Mouse (Mus musculus) kidney, embryonic 16.5 days (tissue): ENCODE results near the gene Zfp819. TPM values are rescaled to one million over a fixed set of nuclear protein-coding genes. Genes with fewer than 3 reads are reported as not detected.
A peak's percentile ranks its signal among the peaks of the same experiment; 100 is the strongest.

Experiments
- ATAC-seq: fragments of 200-750 bp; cut with Nextera tagmentation; 2 replicates; pipeline ENCODE4 v1.8.0; 2017; ENCODE audit warnings: moderate TSS enrichment; ENCODE audit not compliant: low FRiP score, low TSS enrichment
- H3K27ac ChIP-seq: fragments of 300-500 bp; sonication (generic); 2 replicates; pipeline ENCODE4 v1.5.1; 2014; ENCODE audit warnings: low read length
- H3K27me3 ChIP-seq: fragments of 300-500 bp; sonication (generic); 2 replicates; pipeline ENCODE4 v1.6.1; 2014; ENCODE audit warnings: low read length, control low read depth, mixed read lengths; ENCODE audit not compliant: insufficient read depth
- H3K36me3 ChIP-seq: fragments of 300-500 bp; sonication (generic); 2 replicates; pipeline ENCODE4 v1.6.1; 2014; ENCODE audit warnings: low read length, control low read depth, mixed read lengths; ENCODE audit not compliant: insufficient read depth
- H3K4me1 ChIP-seq: fragments of 300-500 bp; sonication (generic); 2 replicates; pipeline ENCODE4 v1.6.1; 2014; ENCODE audit warnings: low read length, control low read depth, mixed read lengths; ENCODE audit not compliant: insufficient read depth
- H3K4me2 ChIP-seq: fragments of 300-500 bp; sonication (generic); replicated peaks from 2 replicates; pipeline ENCODE4 v1.6.1; 2014; ENCODE audit warnings: low read depth, low read length
- H3K4me3 ChIP-seq: fragments of 300-500 bp; sonication (generic); 2 replicates; pipeline ENCODE4 v1.5.1; 2014; ENCODE audit warnings: mild to moderate bottlenecking, low read length
- H3K9ac ChIP-seq: fragments of 300-500 bp; sonication (generic); replicated peaks from 2 replicates; pipeline ENCODE4 v1.6.1; 2014; ENCODE audit warnings: low read length
- H3K9me3 ChIP-seq: fragments of 300-500 bp; sonication (generic); 2 replicates; pipeline ENCODE4 v1.6.1; 2016; ENCODE audit warnings: low read length, control low read depth
- WGBS: fragments of 180-500 bp; shearing (Covaris S2); extraction: QIAGEN DNeasy Blood & Tissue Kit; methylation state at CpG from one replicate; pipeline ENCODE4 v1.1.7; 2014; 5-methylcytosine and 5-hydroxymethylcytosine counted together
- polyA plus RNA-seq: library from polyadenylated mRNA; unstranded; fragments of >200 nt; fragmentation: Nextera tagmentation; extraction: Ambion mirVana; gene quantifications from 2 replicates; pipeline ENCODE4 v1.2.1, GENCODE M21; 2015

Zfp819 gene
- 0.06 and 0.24 TPM in 2 replicates for polyA plus RNA-seq

- Histone ChIP-seq H3K36me3 (no peaks in the 10 kb centered on the region), H3K27ac (no peak within 1 kb of the TSS), H3K4me1 (no peaks in the 10 kb centered on the region), H3K9me3 (no peaks in the 10 kb centered on the region), H3K4me2 (peak within 1 kb of the TSS; percentile 58), H3K27me3 (0 out of 2 replicates have a peak, but pooled peaks cover 5% of the 10 kb centered on the region), H3K9ac (peak within 1 kb of the TSS; percentile 24; the same call in 1 of the 2 replicates), H3K4me3 (peak within 1 kb of the TSS; percentile 39)
- 14% methylated on average over 41 of the region's 41 CpGs for WGBS
- ATAC-seq: peak; percentile 91
Measured at GRCm38 (mm10) chr7:43606896-43607742, at the start of gene Zfp819. TSS of gene Zfp819 (plus strand) at chr7:43607169.

- Histone ChIP-seq H3K27ac (peak within 1 kb of the TSS; percentile 87), H3K4me1 (peaks cover 12% of the 10 kb centered on the region), H3K9ac (peak within 1 kb of the TSS; percentile 86), H3K4me3 (peak within 1 kb of the TSS; percentile 77), H3K27me3 (no peaks in the 10 kb centered on the region), H3K4me2 (peak within 1 kb of the TSS; percentile 78), H3K36me3 (peaks cover 4% of the 10 kb centered on the region; the same call in 1 of the 2 replicates), H3K9me3 (no peaks in the 10 kb centered on the region)
- 0% methylated on average over 27 of the region's 27 CpGs for WGBS
- ATAC-seq: peak; percentile 91
Measured at GRCm38 (mm10) chr7:43562006-43562633, 44.8 kb upstream of the Zfp819 start, which contains the start of gene Zfp658. TSS of gene Zfp658 (plus strand) at chr7:43562256.

- WGBS: 0% methylated on average over 10 of the region's 10 CpGs
- Histone ChIP-seq H3K9ac (peak overlapping the region; percentile 86), H3K9me3 (no peaks in the 10 kb centered on the region), H3K4me2 (peak overlapping the region; percentile 78), H3K4me3 (peak overlapping the region; percentile 77), H3K4me1 (peaks cover 12% of the 10 kb centered on the region), H3K27me3 (no peaks in the 10 kb centered on the region), H3K36me3 (peaks cover 9% of the 10 kb centered on the region), H3K27ac (peak overlapping the region; percentile 87)
- peak; percentile 28; the same call in 1 of the 2 replicates for ATAC-seq
Measured at GRCm38 (mm10) chr7:43562651-43563070, 44.3 kb upstream of the Zfp819 start.

GRCm38 (mm10) chr7:43563300-43563699 is 43.7 kb upstream of the Zfp819 start:
- H3K4me1 ChIP-seq: peaks cover 12% of the 10 kb centered on the region
- peak overlapping the region; percentile 77 for H3K4me3 ChIP-seq
- ATAC-seq: no peak
- peak overlapping the region; percentile 86 for H3K9ac ChIP-seq
- H3K9me3 ChIP-seq: no peaks in the 10 kb centered on the region
- H3K36me3 ChIP-seq: peaks cover 13% of the 10 kb centered on the region
- no peaks in the 10 kb centered on the region for H3K27me3 ChIP-seq
- WGBS: 48% methylated on average over 6 of the region's 6 CpGs
- peak overlapping the region; percentile 78 for H3K4me2 ChIP-seq
- H3K27ac ChIP-seq: no peak overlapping the region

- H3K4me2 ChIP-seq: no peak overlapping the region
- no peak overlapping the region for H3K9ac ChIP-seq
- H3K27me3 ChIP-seq: no peaks in the 10 kb centered on the region
- no peak overlapping the region for H3K4me3 ChIP-seq
- 96% methylated on average over 2 of the region's 2 CpGs for WGBS
- no peak for ATAC-seq
- no peak overlapping the region for H3K27ac ChIP-seq
- 0 out of 2 replicates have a peak, but pooled peaks cover 2% of the 10 kb centered on the region for H3K9me3 ChIP-seq
- H3K4me1 ChIP-seq: no peaks in the 10 kb centered on the region
- H3K36me3 ChIP-seq: peaks cover 57% of the 10 kb centered on the region
Measured at GRCm38 (mm10) chr7:43571216-43571615, 35.8 kb upstream of the Zfp819 start.

DNA sequence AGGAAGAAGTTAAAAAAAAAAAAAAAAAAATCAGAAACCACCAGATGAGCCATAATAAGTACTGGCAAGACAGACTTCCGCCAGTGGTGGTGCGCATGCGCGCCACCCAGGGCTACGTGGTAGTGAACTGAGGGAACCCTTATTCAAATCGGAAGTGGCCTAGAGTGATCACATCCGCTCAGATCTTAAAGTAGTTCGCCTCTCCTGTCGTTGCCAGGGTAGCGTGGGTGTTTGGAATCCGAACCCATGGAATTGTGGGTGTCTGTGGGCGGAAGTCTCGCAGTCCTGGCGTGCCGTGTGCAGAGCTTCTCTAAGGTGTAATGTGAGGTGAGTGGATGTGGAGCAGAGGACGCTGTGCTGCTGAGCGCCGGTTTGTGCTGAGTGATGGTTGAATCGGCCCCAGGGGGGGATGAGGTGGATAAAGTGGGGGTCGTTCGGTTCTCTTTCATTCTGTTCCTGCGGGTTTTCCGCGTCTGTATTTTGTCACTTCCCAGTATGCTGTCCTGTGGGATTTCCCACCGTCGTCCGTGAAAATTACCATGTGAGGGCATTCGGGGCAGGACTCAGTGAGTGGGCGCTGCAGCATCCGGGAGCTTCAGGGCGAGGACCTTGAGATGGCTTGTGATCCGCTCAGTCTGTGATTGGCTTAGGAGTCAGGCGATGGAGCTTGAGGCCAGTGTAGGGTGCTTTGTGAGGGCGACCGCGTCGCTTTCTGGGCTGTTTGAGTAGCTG is 27.4 kb upstream of the Zfp819 start, which contains the start of gene Zfp719:
Gene Zfp719 (plus strand): TSS at position 171 of the 732 bp plus-strand sequence.
- peaks cover 16% of the 10 kb centered on the region for H3K4me1 ChIP-seq
- H3K4me2 ChIP-seq: peak within 1 kb of the TSS; percentile 58
- H3K27ac ChIP-seq: peak within 1 kb of the TSS; percentile 82
- H3K4me3 ChIP-seq: peak within 1 kb of the TSS; percentile 60
- peak; percentile 98 for ATAC-seq
- no peaks in the 10 kb centered on the region for H3K9me3 ChIP-seq
- peak within 1 kb of the TSS; percentile 68 for H3K9ac ChIP-seq
- H3K36me3 ChIP-seq: peaks cover 15% of the 10 kb centered on the region
- H3K27me3 ChIP-seq: no peaks in the 10 kb centered on the region
- under 1% methylated on average over 37 of the region's 37 CpGs for WGBS

DNA sequence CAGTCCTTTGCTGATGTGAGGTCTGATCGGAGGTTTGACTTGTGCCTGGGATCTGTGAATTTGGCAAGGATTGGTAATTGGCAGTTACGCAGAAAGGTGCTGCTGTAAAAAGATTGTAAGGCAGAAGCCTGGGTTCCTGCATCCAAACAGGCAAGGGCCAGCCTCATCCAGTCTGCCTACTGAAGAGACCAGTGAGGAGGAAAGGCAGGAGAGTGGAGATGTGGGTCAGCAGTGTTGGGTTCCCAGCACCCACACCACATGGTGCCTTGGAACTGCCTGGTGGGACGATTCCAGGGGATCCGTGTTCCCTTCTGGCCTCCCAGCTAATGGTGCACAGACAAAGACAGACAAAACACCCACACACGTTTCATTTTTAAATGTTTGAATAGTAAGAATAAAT is 26.4 kb upstream of the Zfp819 start:
- Histone ChIP-seq H3K27ac (no peak overlapping the region), H3K27me3 (no peaks in the 10 kb centered on the region), H3K4me3 (peak overlapping the region; percentile 60), H3K4me2 (peak overlapping the region; percentile 58), H3K4me1 (peaks cover 16% of the 10 kb centered on the region), H3K9me3 (no peaks in the 10 kb centered on the region), H3K9ac (peak overlapping the region; percentile 68), H3K36me3 (peaks cover 18% of the 10 kb centered on the region)
- 45% methylated on average over 5 of the region's 5 CpGs for WGBS
- ATAC-seq: no peak

GRCm38 (mm10) chr7:43584790-43585189 is 22.2 kb upstream of the Zfp819 start:
- H3K9ac ChIP-seq: no peak overlapping the region

DNA sequence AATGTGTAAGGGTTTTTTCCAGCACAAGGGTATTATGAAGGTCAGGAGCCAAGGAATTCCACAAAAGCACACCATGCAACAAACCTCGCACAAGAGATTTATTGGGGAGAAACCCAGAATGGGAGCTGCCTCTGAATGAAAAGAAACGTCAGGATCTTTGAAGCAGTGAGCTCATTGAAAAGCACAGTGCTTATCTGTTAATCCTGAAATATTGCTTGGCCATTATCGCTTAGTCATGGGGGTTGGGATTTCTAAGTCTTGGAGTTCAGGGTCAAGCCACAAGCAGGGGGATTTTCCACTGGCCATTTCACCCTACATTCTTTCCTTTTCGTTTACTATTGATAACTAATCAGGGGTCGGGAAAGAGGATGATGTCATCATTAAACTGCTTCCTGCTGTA is 5.1 kb upstream of the Zfp819 start:
- H3K4me1 ChIP-seq: no peaks in the 10 kb centered on the region
- WGBS: 28% methylated on average over 5 of the region's 5 CpGs
- no peaks in the 10 kb centered on the region for H3K9me3 ChIP-seq
- no peak overlapping the region for H3K4me2 ChIP-seq
- H3K27ac ChIP-seq: no peak overlapping the region
- ATAC-seq: no peak
- no peaks in the 10 kb centered on the region for H3K27me3 ChIP-seq
- H3K36me3 ChIP-seq: no peaks in the 10 kb centered on the region
- H3K9ac ChIP-seq: no peak overlapping the region
- no peak overlapping the region for H3K4me3 ChIP-seq

More at GRCm38 (mm10) chr7:43584790-43585189, 22.2 kb upstream of the Zfp819 start:
- ATAC-seq: no peak
- WGBS: 97% methylated on average over 5 of the region's 5 CpGs
- no peak overlapping the region for H3K27ac ChIP-seq
- no peaks in the 10 kb centered on the region for H3K27me3 ChIP-seq
- H3K36me3 ChIP-seq: peaks cover 55% of the 10 kb centered on the region
- H3K9me3 ChIP-seq: no peaks in the 10 kb centered on the region
- H3K4me2 ChIP-seq: no peak overlapping the region
- no peak overlapping the region for H3K4me3 ChIP-seq
- peaks cover 16% of the 10 kb centered on the region for H3K4me1 ChIP-seq
